Mouse (Mus musculus): Measurements from ENCODE around the gene Atl1. TPM values are rescaled to one million over a fixed set of nuclear protein-coding genes. Genes with fewer than 3 reads are reported as not detected.

The Atl1 gene
- total and polyA plus RNA-seq, 2 experiments, result 0.40 to 1.5 TPM

- no peak overlapping the region for H3K9ac ChIP-seq (ENCODE audit: low read depth, low read length)
- H3K79me2 ChIP-seq (ENCODE audit: control insufficient read depth, insufficient read depth, low read length), result no peaks in the 10 kb centered on the region
- no peak overlapping the region for H3K27ac ChIP-seq (replicated peaks; ENCODE audit: insufficient read depth, low read depth, low read length)
- no peak for TF ChIP-seq CTCF (IDR thresholded peaks at IDR 0.05; ENCODE audit: low read depth, low read length)
- no peak for TF ChIP-seq POLR2A (IDR thresholded peaks at IDR 0.05; ENCODE audit: extremely low read depth, insufficient read depth, low read length)
- no peak overlapping the region for H3K4me3 ChIP-seq (ENCODE audit: insufficient read depth, low read depth, low read length)
- WGBS, result 89% methylated on average over 4 of the region's 4 CpGs
- no peaks in the 10 kb centered on the region for H3K36me3 ChIP-seq (ENCODE audit: control insufficient read depth, insufficient read depth, low read length)
- no peak for DNase-seq (ENCODE audit: extremely low read depth, low read depth, low spot score)
- H3K27me3 ChIP-seq (ENCODE audit: control insufficient read depth, insufficient read depth, low read length), result no peaks in the 10 kb centered on the region
- H3K4me1 ChIP-seq (ENCODE audit: control insufficient read depth, insufficient read depth, low read length), result peaks cover 7% of the 10 kb centered on the region
These were observed 117.9 kb downstream of the Atl1 start for GRCm38 (mm10) chr12:70010356-70010755.

GRCm38 (mm10) chr12:70011681-70012080 lies 119.3 kb downstream of the Atl1 start:
- Histone ChIP-seq H3K27me3 (ENCODE audit: control insufficient read depth, insufficient read depth, low read length) (no peaks in the 10 kb centered on the region), H3K36me3 (ENCODE audit: control insufficient read depth, insufficient read depth, low read length) (no peaks in the 10 kb centered on the region), H3K79me2 (ENCODE audit: control insufficient read depth, insufficient read depth, low read length) (no peaks in the 10 kb centered on the region), H3K27ac (replicated peaks; ENCODE audit: insufficient read depth, low read depth, low read length) (no peak overlapping the region), H3K4me3 (ENCODE audit: insufficient read depth, low read depth, low read length) (no peak overlapping the region), H3K4me1 (ENCODE audit: control insufficient read depth, insufficient read depth, low read length) (peaks cover 7% of the 10 kb centered on the region), H3K9ac (ENCODE audit: low read depth, low read length) (no peak overlapping the region)
- TF ChIP-seq POLR2A (IDR thresholded peaks at IDR 0.05; ENCODE audit: extremely low read depth, insufficient read depth, low read length) (no peak), CTCF (IDR thresholded peaks at IDR 0.05; ENCODE audit: low read depth, low read length) (no peak)
- 32% methylated on average over 5 of the region's 5 CpGs for WGBS
- DNase-seq (ENCODE audit: extremely low read depth, low read depth, low spot score), result peak; percentile 59

GRCm38 (mm10) chr12:70015936-70016335 lies 123.5 kb downstream of the Atl1 start:
- Histone ChIP-seq H3K4me3 (ENCODE audit: insufficient read depth, low read depth, low read length) (no peak overlapping the region), H3K27me3 (ENCODE audit: control insufficient read depth, insufficient read depth, low read length) (no peaks in the 10 kb centered on the region), H3K4me1 (ENCODE audit: control insufficient read depth, insufficient read depth, low read length) (peaks cover 7% of the 10 kb centered on the region), H3K27ac (replicated peaks; ENCODE audit: insufficient read depth, low read depth, low read length) (no peak overlapping the region), H3K9ac (ENCODE audit: low read depth, low read length) (no peak overlapping the region), H3K79me2 (ENCODE audit: control insufficient read depth, insufficient read depth, low read length) (no peaks in the 10 kb centered on the region), H3K36me3 (ENCODE audit: control insufficient read depth, insufficient read depth, low read length) (no peaks in the 10 kb centered on the region)
- DNase-seq (ENCODE audit: extremely low read depth, low read depth, low spot score), result no peak
- TF ChIP-seq POLR2A (IDR thresholded peaks at IDR 0.05; ENCODE audit: extremely low read depth, insufficient read depth, low read length), result no peak
- TF ChIP-seq CTCF (IDR thresholded peaks at IDR 0.05; ENCODE audit: low read depth, low read length), result no peak
- WGBS, result 80% methylated on average over 4 of the region's 4 CpGs

Other genes starting within 250 kb of the Atl1 start
- 11.1 and 11.9 TPM in 2 replicates for gene Sos2, start 210.8 kb upstream of the Atl1 start, total RNA-seq (2014; rRNA removed)
- 5.5 and 7.3 TPM in 2 replicates for gene Sos2, start 210.8 kb upstream of the Atl1 start, polyA plus RNA-seq (2012; rRNA removed)
- 38.9 and 41.5 TPM in 2 replicates for gene L2hgdh, start 167.7 kb upstream of the Atl1 start, total RNA-seq (2014; rRNA removed)
- 17.9 and 19.6 TPM in 2 replicates for gene L2hgdh, start 167.7 kb upstream of the Atl1 start, polyA plus RNA-seq (2012; rRNA removed)
- 6.2 and 8.6 TPM in 2 replicates for gene Atp5s, start 167.7 kb upstream of the Atl1 start, total RNA-seq (2014; rRNA removed)
- gene Atp5s, start 167.7 kb upstream of the Atl1 start, polyA plus RNA-seq (2012; rRNA removed), result 9.0 and 9.9 TPM in 2 replicates
- gene Cdkl1, start 101.3 kb upstream of the Atl1 start, total RNA-seq (2014; rRNA removed), result 0.28 and 0.54 TPM in 2 replicates
- gene Cdkl1, start 101.3 kb upstream of the Atl1 start, polyA plus RNA-seq (2012; rRNA removed), result 0.05 TPM in 1 of 2 replicates, not detected in the other
- gene Map4k5, start 586 bp downstream of the Atl1 start, total RNA-seq (2014; rRNA removed), result 15.6 and 16.2 TPM in 2 replicates
- 1.8 and 3.6 TPM in 2 replicates for gene Map4k5, start 586 bp downstream of the Atl1 start, polyA plus RNA-seq (2012; rRNA removed)
- gene Sav1, start 94.4 kb downstream of the Atl1 start, total RNA-seq (2014; rRNA removed), result 10.1 and 11.4 TPM in 2 replicates
- gene Sav1, start 94.4 kb downstream of the Atl1 start, polyA plus RNA-seq (2012; rRNA removed), result 4.4 and 5.4 TPM in 2 replicates
- 2.1 and 2.9 TPM in 2 replicates for gene Nin, start 221.1 kb downstream of the Atl1 start, total RNA-seq (2014; rRNA removed)
- gene Nin, start 221.1 kb downstream of the Atl1 start, polyA plus RNA-seq (2012; rRNA removed), result 0.51 and 1.1 TPM in 2 replicates

Data from liver, adult 2 months (tissue).